Mouse (Mus musculus) kidney, postnatal 4 days (tissue): ENCODE measurements around the gene Irf2bpl.

ENCODE experiments used
- DNase-seq, 2 experiments: peaks; one replicate each; pipeline ENCODE4 v3.0.0; 2021; ENCODE audit warnings: mixed read lengths in 2 of 2

Gene Irf2bpl

DNA sequence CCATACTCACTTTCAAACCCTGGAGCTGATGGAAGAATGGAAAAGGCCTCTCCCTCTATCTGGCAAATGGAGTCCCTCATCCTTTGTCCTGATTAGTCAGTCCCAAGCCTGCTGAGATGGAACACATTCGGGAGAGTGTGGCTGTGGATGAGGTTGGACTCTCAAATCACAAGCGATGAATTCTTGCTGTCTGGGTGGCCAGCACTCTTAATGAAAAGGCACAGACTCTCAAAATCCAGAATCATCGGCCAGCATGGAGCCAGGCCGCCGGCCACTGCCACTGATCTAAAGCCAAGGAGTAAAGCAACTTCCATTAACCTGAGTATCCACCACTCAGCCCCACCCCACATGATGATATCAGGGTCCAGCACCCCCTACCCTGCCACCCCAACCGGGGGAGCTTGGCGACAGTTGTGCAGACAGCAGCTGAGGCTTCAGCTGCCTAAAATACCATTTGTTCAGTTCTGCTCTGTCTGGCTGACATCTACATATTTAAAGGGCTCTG, 13.2 kb upstream of the Irf2bpl start:
- DNase-seq, result peak in 1 of 2 experiments; percentile 29

DNA sequence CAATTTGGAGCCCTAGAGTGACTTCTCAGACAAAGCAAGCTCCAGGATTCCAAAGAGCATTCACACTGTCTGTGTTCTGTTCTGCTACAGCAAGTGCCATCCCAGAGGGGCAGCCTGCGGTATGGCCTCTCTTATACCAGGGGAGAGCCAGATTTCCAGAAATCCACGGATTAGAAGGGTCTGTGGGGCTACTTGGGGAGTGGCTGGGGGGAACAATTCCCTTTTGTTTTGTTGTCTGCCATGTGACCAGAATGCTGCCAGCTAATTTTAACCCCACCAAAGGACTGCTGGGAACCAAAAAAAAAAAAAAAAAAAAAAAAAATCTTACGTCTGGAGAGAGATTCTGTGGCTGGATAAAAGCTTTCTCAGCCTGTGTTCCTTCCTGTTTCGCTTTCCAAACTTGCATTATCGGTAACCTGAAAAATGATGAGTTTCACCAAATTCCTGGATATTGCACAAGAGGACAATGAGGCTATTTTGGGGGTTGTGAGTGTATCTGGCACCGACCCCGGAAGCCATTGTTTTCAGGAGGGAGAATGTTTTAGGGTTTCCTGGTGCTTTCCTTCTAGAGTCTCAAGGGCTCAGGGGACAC, 12.4 kb upstream of the Irf2bpl start:
- DNase-seq, result peak in 1 of 2 experiments; percentile 40

DNA sequence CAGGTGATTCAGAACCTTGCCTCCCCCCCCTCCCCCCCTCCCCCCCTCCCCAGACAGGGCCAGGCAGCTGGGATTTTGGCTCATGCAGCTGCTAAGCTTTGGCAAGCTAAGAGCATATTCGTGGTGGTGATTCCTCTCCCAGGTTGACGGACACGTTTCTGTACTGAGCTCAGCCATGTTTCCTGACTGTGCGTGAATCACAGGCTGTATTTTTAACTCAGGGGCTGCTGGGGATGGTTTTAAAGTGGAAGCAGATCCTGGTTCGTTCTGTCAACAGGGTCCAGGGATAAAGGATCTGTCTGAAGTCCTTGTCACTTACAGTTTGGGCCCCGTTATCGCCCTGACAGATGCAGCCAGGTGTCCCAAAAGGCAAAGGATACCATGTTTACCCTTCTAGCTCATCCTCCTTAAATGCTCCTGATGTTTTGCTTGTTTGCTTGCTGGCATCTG, 11.9 kb upstream of the Irf2bpl start:
- no peak for DNase-seq

DNA sequence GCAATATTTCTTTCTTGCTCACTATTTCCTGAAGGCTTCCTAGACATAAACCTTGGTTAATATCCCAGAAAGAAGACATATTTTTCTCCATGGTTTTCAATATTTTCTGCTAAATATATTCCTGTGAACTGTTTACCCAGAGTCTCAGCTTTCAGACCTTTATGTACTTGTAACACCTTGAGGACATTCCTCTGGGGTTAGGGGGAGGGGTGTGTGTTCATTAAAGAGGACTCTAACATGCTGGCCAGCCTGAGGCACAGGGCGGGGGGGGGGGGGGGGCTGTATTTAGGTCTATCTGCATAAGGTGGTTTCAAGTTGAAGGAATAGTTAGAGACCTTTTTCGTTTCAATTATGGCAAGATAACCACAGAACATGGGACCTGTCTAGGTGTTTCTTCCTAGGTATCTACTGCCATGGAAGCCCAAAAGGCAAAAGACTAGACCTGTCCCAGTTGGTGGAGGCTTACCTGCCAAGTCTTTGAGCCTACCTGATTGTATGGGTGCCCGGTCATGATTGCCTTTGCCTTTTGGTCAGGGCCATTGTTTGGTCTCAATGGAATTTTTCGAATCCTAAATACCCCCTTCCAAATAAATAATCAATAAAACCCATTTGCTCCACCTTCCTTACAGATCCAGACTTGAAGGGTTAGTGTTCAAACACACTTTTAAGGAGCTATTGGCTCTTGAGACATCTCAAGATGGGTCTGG, 11.3 kb upstream of the Irf2bpl start:
- DNase-seq, result no peak

DNA sequence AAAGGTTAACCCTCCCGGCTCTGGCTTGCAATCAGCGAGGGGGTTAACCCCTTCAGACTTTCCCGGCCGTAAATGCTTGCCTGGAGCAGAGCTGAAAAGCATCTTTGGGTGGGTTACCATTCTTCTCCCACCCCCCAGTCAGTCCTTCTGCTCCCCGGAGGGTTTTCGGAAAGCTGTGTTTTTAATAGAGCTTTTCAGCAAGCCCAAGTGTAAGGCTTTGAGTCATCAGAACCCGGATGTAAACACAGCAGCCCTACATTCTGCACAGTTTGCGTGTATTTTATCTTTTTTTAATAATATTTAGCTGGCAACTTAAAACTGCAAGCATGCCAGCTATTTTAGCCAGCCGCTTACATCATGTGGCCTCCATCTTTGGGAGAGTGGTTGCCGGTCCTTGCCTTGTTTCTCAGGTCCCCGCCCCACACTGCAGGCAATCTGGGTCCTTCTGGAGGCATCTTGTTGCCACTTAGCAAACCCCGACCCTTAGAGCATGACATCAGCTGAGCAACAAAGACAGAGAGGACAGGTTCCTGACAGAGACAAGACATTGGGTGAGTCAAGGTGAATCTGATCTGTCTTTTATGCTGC, 10.3 kb upstream of the Irf2bpl start:
- peak; percentile 51 to 67 for DNase-seq

DNA sequence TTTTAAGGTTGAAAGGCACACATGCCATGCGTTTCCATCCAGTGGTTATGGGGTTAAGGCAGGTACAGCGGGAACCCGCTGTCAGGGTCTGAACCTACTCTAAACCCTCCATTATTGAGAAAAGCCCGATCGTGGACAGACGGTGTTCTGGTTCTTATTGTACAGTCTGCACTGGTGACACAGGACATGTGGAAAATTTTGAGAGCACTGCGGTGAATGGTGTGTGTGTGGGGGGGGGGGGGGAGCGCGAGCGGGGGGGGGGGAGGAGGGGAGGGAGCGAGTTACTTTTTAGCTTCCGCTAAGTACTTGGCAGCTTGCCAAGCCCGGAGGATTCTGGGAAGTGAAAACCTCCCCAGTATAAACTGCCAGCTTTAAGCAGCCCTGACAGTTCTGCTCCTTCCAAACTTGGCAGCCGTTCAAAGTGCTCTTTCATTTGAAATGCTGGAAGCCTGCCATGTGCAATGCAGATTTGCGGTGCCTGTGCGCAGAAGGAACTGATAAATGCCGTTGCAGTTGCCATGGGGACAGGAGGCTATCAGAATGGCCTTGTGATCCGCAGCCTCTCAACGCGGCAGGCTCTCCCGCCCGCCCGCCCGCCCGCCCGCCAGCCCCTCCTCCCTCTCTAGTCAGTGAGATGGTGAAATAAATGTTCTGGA, 9.7 kb upstream of the Irf2bpl start:
- DNase-seq, result peak; percentile 99

DNA sequence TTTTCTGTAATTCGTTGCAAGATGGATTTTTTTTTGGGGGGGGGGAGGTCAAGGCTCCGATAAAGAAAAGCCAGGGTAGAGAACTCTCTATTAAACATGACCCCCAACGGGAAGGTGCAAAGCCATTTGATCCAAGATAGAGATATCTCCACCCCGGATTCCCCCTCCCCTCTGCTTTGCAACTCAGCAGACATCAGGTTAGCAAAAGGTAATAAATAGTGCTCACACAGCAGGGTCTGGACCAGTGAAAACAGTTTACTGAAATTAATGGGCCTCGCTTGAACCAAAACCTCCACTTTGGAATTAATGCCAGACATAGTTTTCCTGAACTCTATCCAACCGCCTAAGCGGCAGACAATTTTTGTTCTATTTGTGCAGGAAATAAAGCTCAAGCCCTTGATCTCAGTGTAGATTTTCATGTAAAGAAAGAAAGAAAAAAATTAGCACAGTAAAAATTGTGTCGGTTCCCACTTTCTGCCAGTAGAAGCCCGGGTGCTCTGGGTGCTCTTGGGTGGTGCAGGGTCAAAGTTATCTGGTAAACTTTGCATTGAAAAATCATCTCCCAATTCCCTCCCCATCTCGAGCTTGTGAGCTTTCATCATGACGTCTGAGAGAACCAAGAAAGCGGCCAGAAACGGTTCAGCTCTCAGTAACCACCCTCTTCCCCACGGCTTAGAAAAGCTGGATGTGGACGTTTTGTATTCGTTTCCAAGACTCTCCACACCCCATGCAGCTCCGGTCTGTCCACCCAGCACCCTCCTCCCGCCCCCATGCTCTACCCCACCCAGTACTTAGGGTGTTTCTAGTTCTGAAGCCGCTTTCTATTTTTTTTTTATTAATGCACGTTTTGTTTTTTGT, 9.0 kb upstream of the Irf2bpl start:
- DNase-seq, result peak; percentile 49 to 69

DNA sequence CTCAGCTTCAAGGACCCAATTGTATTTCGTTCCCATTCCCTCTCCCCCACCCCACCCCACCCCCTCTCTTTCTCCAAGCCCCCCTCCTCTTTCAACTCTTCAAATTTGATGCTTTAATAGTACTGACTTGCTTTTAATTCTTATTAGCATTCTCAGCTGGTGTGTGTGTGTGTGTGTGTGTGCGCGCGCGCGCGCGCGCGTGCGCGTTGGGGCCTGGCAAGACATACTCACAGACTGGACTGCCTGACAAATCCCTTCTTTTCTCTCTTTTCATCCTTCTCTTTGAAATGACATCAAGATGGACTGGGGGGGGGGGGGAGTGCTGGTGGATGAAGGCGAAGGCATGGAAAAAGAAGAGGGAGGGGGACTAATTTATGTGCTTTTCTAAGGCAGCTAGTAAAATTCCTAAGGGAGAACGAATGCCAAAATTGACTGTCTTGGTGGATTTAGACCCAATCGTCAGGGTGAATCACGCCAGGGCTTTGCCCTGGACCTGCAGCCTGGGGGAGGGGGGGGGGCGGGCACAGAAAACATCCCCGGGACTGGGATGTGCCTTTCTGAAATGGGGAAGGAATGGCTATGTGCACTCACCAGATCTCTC, 8.2 kb upstream of the Irf2bpl start:
- DNase-seq, result peak; percentile 70 to 78

DNA sequence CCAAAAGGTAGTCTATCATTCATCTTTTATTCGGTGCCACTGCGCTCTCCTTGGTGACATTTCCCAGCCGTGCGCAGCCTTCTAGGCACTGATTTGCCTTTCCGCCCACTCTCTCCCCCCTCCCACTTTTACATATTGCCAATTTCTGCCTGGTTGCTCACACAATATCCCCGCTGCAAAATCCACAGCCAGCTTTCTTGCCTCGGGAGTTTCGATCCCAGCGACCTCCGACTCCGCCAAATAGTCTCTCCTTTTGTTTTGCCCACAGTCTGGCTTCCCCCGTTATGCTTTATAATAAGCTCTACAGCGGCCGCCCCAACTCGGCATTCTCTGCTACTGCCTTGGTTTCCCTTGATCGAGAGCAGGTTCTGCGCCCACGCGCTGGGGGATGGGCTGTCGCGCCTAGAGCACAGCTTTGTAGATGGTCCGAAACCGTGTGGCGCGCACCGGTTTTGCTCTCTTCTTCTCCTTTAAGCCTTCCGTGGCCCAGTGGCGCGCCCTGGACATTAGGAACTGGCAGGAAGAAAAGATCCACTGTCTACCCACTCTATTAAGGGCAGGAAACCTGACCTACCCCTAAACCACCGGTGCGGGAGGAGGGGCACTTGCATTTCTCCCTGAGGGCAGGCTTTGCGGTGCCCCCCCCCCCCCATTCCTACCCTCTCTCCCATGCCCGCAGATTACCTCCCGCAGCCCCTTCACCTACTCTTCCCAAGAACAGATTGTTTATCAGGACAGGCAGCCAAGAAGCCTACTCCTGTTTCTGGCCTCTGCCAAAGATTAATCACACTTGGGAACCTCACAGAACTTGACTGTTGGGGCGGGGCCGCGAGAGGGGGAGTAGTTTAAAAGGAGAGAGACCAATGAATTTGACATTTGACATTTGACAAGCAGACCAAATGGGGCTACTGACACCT, 7.4 kb upstream of the Irf2bpl start:
- peak; percentile 86 to 92 for DNase-seq

DNA sequence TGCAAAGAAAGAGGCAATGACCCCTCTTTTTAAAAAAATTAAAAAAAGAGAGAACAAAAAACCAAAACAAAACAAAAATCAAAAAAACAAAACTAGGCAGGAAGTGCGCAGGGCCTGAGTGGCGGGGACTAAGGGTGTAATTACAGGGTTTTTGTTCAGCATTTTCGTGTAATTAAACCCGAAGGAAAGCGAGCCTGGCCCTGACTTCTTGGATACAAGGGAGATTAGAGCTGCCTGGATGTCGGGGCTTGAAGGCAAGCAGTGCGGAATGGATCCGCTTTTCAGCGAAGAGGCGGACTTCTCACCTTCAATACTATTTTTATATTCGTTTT, 6.8 kb upstream of the Irf2bpl start:
- peak; percentile 46 to 63 for DNase-seq

DNA sequence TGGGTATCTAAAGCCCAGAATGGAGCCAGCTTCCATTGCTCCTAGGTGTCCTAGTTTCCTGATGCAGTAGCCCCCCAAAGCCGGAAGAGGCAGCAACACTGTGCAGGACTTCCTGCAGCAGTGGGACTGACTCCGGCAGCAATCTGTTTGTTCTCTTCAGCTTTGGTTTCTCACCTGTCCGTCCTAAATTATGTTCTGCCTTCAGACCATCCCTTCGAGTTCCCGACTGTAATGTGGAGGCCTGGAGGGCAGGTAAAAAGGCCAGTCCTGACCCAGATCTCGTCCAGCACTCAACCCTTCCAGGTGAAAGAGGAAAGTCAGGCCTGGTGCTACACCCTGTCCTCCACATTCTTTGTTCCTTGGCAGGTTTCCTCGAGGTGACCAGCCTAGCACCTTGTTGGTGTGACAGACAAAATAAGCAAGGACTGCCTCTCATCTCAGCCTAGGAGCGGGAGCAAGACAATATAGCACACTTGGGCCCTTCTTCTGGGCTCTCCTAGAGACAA, 6.3 kb upstream of the Irf2bpl start:
- peak; percentile 45 to 71 for DNase-seq

DNA sequence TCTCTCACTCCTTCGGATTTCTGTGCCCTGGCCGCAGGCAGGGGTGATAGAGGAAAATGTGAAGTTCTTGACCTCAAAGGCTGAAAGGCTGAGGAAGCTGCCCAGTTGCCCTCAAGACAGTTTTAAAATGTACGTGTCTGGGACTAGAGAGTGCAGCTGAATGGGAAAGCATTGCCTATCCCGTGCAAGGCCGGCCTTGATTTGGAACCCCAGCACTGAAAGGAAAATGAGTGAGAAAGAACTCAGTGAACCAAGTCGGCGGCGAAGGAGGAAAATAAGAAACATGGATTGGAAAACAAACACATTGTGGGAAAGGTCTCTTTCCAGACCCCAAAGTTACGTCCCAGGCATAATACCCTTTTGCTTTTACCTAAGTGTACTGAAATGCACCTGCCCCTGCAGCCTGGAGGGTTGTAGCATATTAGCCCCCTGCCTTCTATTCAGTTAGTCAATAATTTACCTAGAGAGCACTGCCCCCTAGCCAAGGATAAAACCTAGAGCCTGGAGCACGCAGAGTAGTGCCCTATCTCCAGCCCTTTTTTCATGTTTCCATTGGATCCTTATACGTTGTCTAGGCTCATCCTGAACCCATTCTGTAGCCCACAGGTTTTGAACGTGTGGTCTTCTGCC, 5.6 kb upstream of the Irf2bpl start:
- DNase-seq, result peak in 1 of 2 experiments; percentile 55

DNA sequence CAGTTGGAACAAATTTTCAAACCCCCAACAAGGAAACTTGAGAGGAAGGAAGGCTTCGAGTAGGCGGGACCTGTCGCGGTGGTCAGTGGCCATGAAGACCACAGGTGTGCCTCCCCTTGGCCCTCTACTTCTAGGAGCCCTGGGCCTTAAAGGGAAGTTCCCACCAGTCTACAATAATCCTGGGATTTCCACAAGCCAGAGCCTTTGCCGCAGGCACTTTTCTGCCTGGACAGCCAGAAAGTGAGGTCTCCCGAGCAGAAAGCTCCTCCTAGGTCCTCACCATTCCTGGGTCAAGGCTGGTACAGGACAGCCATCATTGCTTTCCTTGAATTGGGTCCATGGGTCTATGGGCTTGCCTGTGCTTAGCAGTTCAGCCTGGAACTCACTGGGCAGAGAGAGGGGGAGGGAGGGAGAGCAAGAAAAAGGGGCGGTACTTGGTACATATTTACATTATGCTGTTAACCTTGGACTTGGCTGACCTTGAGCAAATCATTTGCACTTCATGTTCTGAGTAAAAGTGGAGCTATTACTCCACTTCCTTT, 4.6 kb upstream of the Irf2bpl start:
- peak; percentile 38 to 62 for DNase-seq

DNA sequence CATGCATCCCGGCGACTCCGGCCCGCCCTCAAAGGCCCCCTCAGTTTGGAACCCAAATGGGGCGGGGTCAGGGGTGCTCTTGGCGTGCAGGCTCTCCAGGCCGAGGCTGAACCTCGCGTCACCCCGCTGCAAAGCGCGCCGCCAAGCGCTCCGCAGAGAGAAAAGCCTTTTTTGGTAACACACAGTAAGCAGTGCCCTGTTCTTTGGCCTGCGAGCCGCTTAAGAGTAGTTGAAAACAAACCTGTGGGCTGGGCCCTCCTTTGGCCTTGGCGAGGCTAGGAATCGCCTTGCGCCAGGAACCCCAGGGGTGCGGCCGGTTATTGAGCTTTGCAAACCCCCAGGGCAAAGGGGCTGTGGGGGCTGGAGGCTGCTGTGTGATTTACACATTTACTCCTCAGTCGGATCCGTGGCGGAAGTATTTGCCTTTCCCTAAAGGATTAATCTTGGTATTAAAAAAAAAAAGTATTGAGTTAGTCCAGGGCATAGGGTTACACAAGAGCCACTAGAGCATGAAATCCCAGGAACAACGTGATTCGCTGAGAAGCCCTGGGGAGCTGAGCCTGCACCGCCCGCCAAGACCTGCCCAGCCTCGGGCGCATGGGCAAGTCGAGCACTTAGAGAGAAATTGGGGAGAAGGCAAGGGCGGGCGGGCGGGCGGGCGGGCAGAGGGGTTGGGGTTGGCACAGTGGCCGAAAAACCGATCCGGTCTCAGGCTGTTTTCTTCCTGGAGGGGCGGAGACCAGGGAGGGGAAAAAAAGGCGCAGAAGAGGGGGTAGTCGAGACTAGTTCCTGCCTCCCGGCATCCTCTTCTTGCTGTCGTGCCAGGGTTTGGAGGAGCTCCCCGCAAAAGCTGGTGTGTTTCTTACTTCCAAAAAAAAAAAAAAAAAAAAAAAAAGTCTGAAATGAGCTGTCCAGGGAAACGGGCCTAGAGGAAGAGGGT, 3.8 kb upstream of the Irf2bpl start:
- DNase-seq, result peak; percentile 83 to 92

DNA sequence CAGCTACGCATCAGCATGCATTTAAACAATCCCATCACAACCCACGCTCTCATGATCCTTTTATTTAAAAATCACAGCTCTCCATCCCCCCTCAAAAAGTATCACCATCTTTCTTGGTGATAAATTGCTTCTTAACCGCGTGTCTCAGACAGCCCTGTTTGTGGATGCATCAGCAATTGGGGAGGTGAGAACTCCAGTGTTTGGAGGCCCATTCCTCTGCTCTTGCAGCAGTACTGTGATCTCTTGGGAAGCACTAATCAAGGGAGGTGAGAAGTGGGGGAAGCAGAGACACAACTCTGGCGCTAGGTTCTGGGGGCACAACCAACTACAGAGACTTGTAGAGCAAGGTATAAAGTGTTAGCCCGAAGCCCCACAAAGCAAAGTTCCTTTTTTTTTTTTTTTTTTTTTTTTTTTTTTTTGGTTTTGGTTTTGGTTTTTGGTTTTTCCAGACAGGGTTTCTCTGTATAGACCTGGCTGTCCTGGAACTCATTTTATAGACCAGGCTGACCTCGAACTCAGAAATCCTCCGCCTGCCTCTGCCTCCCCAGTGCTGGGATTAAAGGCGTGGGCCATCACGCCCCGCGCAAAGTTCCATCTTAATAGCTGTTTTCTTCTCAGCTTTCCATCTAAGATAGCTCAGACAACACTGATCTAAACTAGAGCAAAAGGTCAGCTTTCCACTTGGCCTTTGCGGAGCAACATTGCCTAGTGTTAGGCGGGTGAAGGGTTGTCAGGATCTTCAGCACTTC, 3.0 kb upstream of the Irf2bpl start:
- DNase-seq, result no peak

DNA sequence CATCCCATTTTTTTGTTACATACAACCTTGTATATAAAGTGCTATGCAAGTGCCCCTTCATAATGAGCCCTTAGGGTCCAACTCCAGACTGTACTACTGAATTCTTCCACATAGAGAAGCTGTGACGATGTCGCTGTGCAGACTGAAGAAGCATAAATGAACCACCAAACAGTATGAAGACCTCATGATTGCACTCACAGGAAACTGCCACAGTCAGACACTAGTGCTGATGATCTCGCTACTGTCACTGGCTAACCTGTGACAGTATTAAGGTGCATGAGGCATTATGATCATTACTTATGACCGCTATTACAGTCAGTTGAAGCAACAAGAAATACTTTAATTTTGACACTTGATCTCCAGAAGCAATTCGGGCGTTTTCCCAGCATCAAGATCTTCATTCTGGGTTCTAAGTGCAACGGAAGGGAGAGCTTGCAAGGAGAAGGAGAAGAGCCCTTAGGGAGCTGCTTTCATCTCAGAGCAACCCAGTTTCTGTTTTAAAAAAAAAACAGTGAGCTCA, 1.9 kb upstream of the Irf2bpl start:
- DNase-seq, result no peak

DNA sequence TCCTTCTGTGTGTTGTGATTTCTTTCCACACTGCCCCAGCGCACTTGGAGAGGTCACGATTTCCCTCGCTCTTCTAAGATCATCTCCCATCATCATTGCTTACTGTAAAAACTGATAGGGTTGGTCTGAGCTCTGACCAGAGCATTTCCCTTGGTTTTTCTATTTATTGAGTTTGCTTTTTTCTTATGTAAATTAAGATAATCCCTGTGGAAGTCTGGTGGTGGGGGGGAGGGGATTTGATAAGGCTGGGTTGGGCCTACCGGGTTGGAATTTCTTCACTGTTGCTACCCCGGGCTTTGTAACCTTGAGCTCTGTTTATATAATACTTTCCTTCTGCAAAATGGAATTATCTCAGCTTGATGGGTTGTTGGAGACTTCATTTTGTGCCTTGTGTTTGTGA, 1.1 kb upstream of the Irf2bpl start:
- DNase-seq, result no peak

DNA sequence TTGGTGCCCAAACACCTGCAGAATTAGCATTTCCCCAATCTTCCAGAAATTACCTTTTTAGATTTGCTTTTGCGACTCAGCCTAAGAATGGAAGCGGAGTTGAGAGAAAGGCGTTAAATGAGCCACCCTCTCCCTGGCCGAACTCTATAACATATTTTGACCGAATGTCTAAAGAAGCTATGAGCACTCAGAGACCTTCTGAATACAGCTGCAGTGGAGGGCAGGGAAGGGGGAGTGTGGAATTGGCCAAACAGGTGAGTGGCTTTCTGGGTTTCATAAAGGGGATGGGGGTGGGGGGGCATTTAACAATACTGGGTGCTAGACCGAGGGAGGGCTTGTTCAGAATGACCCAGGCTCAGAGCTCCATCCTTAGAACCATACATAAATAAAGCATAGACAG, 738 bp upstream of the Irf2bpl start:
- DNase-seq, result peak in 1 of 2 experiments; percentile 22
